Mouse (Mus musculus): ENCODE measurements around the gene 1600014C23Rik. TPM values are rescaled to one million over a fixed set of nuclear protein-coding genes. Genes with fewer than 3 reads are reported as not detected.

Gene 1600014C23Rik
- polyA plus RNA-seq, 1 experiment from 2014 or later, result not detected

DNA sequence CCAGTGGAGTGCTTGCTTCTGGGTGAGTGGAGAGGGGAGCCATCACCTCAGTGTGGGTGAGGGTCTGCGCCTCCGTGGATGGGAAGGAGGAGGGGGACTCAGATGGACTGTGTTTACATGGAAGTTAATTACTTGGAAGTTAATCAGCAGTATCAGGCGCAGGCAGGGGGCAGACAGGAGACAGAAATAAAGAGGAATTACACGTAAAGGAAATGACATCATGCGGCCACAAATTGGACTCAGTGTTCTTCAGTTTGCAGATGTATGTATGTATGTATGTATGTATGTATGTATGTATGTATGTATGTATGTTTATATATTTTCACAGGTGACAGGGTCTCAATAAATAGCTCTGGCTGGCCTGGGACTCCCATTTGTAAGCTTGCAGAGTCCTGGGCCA is 26.8 kb downstream of the 1600014C23Rik start:
- no peaks in the 10 kb centered on the region for H3K9me3 ChIP-seq (ENCODE audit: control insufficient read depth, low read length)
- no peaks in the 10 kb centered on the region for H3K27me3 ChIP-seq (ENCODE audit: control insufficient read depth, insufficient read depth, low read length)
- ATAC-seq (ENCODE audit: low FRiP score, low TSS enrichment), result no peak
- H3K4me1 ChIP-seq (replicated peaks; ENCODE audit: control insufficient read depth, insufficient read depth), result no peaks in the 10 kb centered on the region
- H3K36me3 ChIP-seq (ENCODE audit: control insufficient read depth, insufficient read depth, low read length), result no peaks in the 10 kb centered on the region
- 70% methylated on average over 5 of the region's 5 CpGs for WGBS
- TF ChIP-seq EP300 (optimal IDR thresholded peaks at IDR 0.05) (no peak), CTCF (IDR thresholded peaks at IDR 0.05; ENCODE audit: low read depth) (no peak)
- H3K4me3 ChIP-seq (ENCODE audit: low read depth, low read length), result no peak overlapping the region
- DNase-seq (ENCODE audit: low spot score), result no peak
- no peak overlapping the region for H3K4me2 ChIP-seq (replicated peaks; ENCODE audit: low read depth)
- H3K9ac ChIP-seq (ENCODE audit: low read length), result no peak overlapping the region
- H3K27ac ChIP-seq (replicated peaks), result no peak overlapping the region

DNA sequence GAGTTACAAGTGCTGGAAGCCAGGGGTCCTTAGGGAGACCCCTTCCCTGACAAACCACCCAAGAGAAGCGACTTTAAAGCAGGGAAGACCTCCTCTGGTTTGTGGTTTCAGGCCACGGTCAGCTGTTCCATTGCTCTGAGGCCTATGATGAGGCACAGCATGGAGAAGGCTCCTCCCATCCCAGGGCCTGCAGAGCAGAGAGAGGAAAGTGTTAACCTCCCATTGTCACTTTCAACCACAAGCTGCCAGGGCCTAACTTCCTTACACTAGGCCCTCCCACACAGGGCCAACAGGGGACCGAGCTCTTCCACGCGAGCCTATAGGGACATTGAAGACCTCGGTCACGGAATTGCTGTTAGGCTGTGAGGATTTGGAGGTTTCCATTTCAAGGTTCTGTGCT is 30.5 kb downstream of the 1600014C23Rik start:
- Histone ChIP-seq H3K4me3 (ENCODE audit: low read depth, low read length) (no peak overlapping the region), H3K9ac (ENCODE audit: low read length) (no peak overlapping the region), H3K36me3 (ENCODE audit: control insufficient read depth, insufficient read depth, low read length) (no peaks in the 10 kb centered on the region; the same call in 1 of the 2 replicates), H3K27me3 (ENCODE audit: control insufficient read depth, insufficient read depth, low read length) (no peaks in the 10 kb centered on the region), H3K27ac (replicated peaks) (no peak overlapping the region), H3K4me2 (replicated peaks; ENCODE audit: low read depth) (no peak overlapping the region), H3K9me3 (ENCODE audit: control insufficient read depth, low read length) (no peaks in the 10 kb centered on the region), H3K4me1 (replicated peaks; ENCODE audit: control insufficient read depth, insufficient read depth) (no peaks in the 10 kb centered on the region; the same call in 1 of the 2 replicates)
- 55% methylated on average over 7 of the region's 7 CpGs for WGBS
- ATAC-seq (ENCODE audit: low FRiP score, low TSS enrichment) (no peak), DNase-seq (ENCODE audit: low spot score) (no peak)
- no peak for TF ChIP-seq CTCF (IDR thresholded peaks at IDR 0.05; ENCODE audit: low read depth)
- TF ChIP-seq EP300 (optimal IDR thresholded peaks at IDR 0.05), result no peak

DNA sequence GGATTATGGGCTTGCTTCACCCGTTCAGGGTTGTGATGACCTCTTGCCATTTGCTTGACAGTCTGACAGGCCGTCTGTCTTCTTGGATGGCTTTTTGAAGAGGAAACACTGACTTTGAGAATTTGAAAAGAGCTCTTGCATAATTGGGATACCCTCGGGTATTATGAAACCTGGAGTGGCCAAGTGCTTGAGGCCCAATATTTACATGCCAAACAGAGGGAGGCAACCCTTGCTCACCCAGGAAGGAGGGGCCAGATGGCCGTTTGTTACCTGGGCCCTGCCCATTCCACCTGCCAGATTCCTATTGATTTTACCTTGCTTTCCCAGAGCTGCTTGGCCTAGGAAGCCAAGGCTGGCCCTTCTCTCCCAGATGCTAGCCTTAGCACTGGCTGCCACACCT is 31.4 kb downstream of the 1600014C23Rik start:
- TF ChIP-seq CTCF (IDR thresholded peaks at IDR 0.05; ENCODE audit: low read depth) (no peak), EP300 (optimal IDR thresholded peaks at IDR 0.05) (no peak)
- Histone ChIP-seq H3K4me1 (replicated peaks; ENCODE audit: control insufficient read depth, insufficient read depth) (no peaks in the 10 kb centered on the region; the same call in 1 of the 2 replicates), H3K27me3 (ENCODE audit: control insufficient read depth, insufficient read depth, low read length) (no peaks in the 10 kb centered on the region), H3K4me3 (ENCODE audit: low read depth, low read length) (no peak overlapping the region), H3K27ac (replicated peaks) (0 out of 2 replicates have a peak overlapping the region, but pooled peaks have one; percentile 18), H3K36me3 (ENCODE audit: control insufficient read depth, insufficient read depth, low read length) (no peaks in the 10 kb centered on the region; the same call in 1 of the 2 replicates), H3K9ac (ENCODE audit: low read length) (no peak overlapping the region), H3K9me3 (ENCODE audit: control insufficient read depth, low read length) (no peaks in the 10 kb centered on the region), H3K4me2 (replicated peaks; ENCODE audit: low read depth) (no peak overlapping the region)
- WGBS, result 40% methylated on average over 4 of the region's 4 CpGs
- peak; percentile 81 for DNase-seq (ENCODE audit: low spot score)
- ATAC-seq (ENCODE audit: low FRiP score, low TSS enrichment), result peak; percentile 79

DNA sequence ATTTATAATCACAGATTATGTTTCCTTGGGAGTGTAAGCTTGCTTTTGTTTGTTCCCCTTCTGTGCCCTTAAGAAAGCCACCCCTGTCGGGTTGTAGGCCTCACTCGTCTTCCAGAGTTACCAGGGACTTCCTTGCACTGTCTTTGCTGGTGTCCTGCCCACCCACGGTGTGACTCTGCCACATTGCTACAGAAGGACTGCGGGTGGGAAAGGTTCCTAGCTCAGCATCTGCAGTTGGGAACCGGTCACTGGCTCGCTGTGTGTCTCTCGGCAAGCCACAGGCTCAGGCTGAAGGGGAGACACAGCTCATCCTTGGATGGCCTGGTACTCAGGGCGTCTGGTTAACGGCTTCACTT is 32.4 kb downstream of the 1600014C23Rik start:
- no peak for TF ChIP-seq EP300 (optimal IDR thresholded peaks at IDR 0.05)
- TF ChIP-seq CTCF (IDR thresholded peaks at IDR 0.05; ENCODE audit: low read depth), result no peak
- DNase-seq (ENCODE audit: low spot score) (no peak), ATAC-seq (ENCODE audit: low FRiP score, low TSS enrichment) (no peak)
- H3K4me3 ChIP-seq (ENCODE audit: low read depth, low read length), result no peak overlapping the region
- no peaks in the 10 kb centered on the region for H3K27me3 ChIP-seq (ENCODE audit: control insufficient read depth, insufficient read depth, low read length)
- WGBS, result 63% methylated on average over 9 of the region's 9 CpGs
- no peak overlapping the region for H3K4me2 ChIP-seq (replicated peaks; ENCODE audit: low read depth)
- no peaks in the 10 kb centered on the region for H3K9me3 ChIP-seq (ENCODE audit: control insufficient read depth, low read length)
- no peaks in the 10 kb centered on the region; the same call in 1 of the 2 replicates for H3K4me1 ChIP-seq (replicated peaks; ENCODE audit: control insufficient read depth, insufficient read depth)
- H3K36me3 ChIP-seq (ENCODE audit: control insufficient read depth, insufficient read depth, low read length), result no peaks in the 10 kb centered on the region; the same call in 1 of the 2 replicates
- no peak overlapping the region for H3K9ac ChIP-seq (ENCODE audit: low read length)
- H3K27ac ChIP-seq (replicated peaks), result no peak overlapping the region

DNA sequence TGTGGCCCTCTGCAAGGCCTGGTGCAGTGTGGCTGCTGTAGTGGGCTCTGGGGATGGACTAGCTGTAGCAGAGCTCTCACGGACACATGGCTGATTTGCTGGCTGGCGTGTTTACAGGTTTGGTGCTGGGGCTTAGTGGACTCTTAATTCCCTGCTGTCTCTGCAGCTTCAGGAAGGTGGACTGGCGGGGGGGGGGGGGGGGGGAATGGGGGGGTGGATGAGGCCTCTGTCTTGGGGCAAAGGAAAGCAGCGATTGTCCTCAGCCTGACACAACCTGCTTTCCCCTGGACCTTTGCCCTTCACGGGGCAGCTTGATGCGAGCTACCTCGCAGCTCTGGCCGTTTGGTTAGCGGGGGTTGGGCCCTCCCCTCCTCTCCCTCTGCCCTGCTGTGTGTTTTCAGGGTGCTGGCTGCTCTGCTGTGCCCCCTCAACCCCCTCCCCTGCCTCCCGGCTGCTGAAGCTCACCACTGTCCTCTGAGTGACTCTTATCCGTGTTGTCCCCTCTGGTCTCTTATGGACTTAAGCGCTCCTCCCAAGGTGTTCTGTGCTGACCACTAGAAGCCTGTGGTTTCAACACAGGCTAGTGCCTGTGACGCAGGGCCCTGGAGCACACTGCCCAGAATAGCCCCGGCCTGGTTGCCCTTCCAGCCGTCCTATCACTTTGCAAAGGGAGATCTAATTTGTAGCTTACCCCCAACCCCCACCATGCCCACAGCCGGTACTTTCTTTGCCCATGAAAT is 33.0 kb downstream of the 1600014C23Rik start:
- Histone ChIP-seq H3K27ac (replicated peaks) (no peak overlapping the region), H3K4me2 (replicated peaks; ENCODE audit: low read depth) (no peak overlapping the region), H3K9ac (ENCODE audit: low read length) (no peak overlapping the region), H3K9me3 (ENCODE audit: control insufficient read depth, low read length) (no peaks in the 10 kb centered on the region), H3K4me1 (replicated peaks; ENCODE audit: control insufficient read depth, insufficient read depth) (no peaks in the 10 kb centered on the region; the same call in 1 of the 2 replicates), H3K4me3 (ENCODE audit: low read depth, low read length) (no peak overlapping the region), H3K36me3 (ENCODE audit: control insufficient read depth, insufficient read depth, low read length) (no peaks in the 10 kb centered on the region; the same call in 1 of the 2 replicates), H3K27me3 (ENCODE audit: control insufficient read depth, insufficient read depth, low read length) (no peaks in the 10 kb centered on the region)
- DNase-seq (ENCODE audit: low spot score), result no peak
- no peak for TF ChIP-seq CTCF (IDR thresholded peaks at IDR 0.05; ENCODE audit: low read depth)
- TF ChIP-seq EP300 (optimal IDR thresholded peaks at IDR 0.05), result no peak
- no peak for ATAC-seq (ENCODE audit: low FRiP score, low TSS enrichment)
- 53% methylated on average over 9 of the region's 16 CpGs for WGBS

Measured in stomach, postnatal 0 days (tissue).